Mouse (Mus musculus) G1E (cell line): ENCODE measurements around the gene Phc2.

Experiments
- CTCF ChIP-seq: IDR thresholded peaks from 2 replicates; pipeline ENCODE4 v1.5.1; 2012; ENCODE audit warnings: low read depth, low read length, inconsistent platforms, mixed read lengths
- GATA1 ChIP-seq: IDR thresholded peaks from 2 replicates; pipeline ENCODE4 v1.6.1; 2012; ENCODE audit warnings: borderline replicate concordance, low read length, inconsistent platforms, mixed read lengths
- POLR2AphosphoS5 ChIP-seq: IDR thresholded peaks from 2 replicates; pipeline ENCODE4 v1.6.1; 2012; ENCODE audit warnings: low read depth, low read length, inconsistent platforms; ENCODE audit not compliant: insufficient replicate concordance
- TAL1 ChIP-seq: conservative IDR thresholded peaks from 2 replicates; pipeline ENCODE4 v1.6.1; 2012; ENCODE audit warnings: low read depth, low read length, inconsistent platforms, mixed read lengths

DNA sequence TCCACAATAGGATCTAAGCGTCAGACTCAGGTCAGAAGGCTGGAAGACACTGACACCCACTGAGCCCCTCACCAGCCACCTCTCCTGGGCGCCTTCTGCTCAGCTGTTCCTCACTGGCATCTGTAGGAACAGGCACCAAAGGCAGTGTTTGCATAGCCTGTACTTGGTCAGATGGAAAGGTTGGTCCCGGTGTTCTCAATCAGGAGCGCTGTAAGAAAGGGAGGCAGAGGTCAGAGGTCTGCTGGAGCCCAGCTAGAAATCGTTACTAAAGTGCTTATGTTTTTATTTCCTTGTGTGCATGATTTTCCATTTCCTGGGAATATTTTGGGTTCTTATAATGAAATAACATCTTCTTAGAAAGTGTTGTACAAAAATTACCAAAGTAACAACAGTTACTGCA lies 87.4 kb downstream of the Phc2 start:
- TF ChIP-seq CTCF, result no peak
- TF ChIP-seq POLR2AphosphoS5, result no peak
- no peak for TF ChIP-seq GATA1
- no peak for TF ChIP-seq TAL1
